Mouse (Mus musculus) layer of hippocampus, postnatal 36 days (tissue): ENCODE measurements around the gene Eef1akmt1. TPM values are rescaled to one million over a fixed set of nuclear protein-coding genes. Genes with fewer than 3 reads are reported as not detected.

Experiments used
- DNase-seq, 2 experiments: peaks; one replicate each; pipeline ENCODE4 v3.0.0; 2022
- total RNA-seq, 2 experiments: library from RNA; stranded (reverse); gene quantifications; 2 replicates each; pipeline ENCODE4 v1.2.3; 2021

Eef1akmt1 gene
- total RNA-seq, 2 experiments from 2014 or later: 36.8 to 37.7 TPM

GRCm38 (mm10) chr14:57523762-57524161 is 47.6 kb downstream of the Eef1akmt1 start:
- DNase-seq: no peak

- DNase-seq: no peak
These were observed 54.4 kb downstream of the Eef1akmt1 start for GRCm38 (mm10) chr14:57517001-57517400.

- DNase-seq: no peak
These were observed 56.2 kb downstream of the Eef1akmt1 start for GRCm38 (mm10) chr14:57515156-57515762.

GRCm38 (mm10) chr14:57509554-57509953 is 61.9 kb downstream of the Eef1akmt1 start:
- peak; percentile 10 to 36 for DNase-seq

GRCm38 (mm10) chr14:57503729-57504128 is 67.7 kb downstream of the Eef1akmt1 start:
- DNase-seq: no peak

Other genes with a start within 250 kb of the Eef1akmt1 start
- gene Cryl1, start 173.1 kb downstream of the Eef1akmt1 start, total RNA-seq: 10 to 100 TPM; 16.5 to 17.8 TPM
- gene Ift88, start 147.6 kb downstream of the Eef1akmt1 start, total RNA-seq: 10 to 100 TPM; 16.3 to 16.5 TPM
- 10 to 100 TPM; 13.4 to 13.6 TPM for gene Il17d, start 46.8 kb downstream of the Eef1akmt1 start, total RNA-seq
- 10 to 100 TPM; 13.4 to 13.9 TPM for gene Xpo4, start 93.8 kb upstream of the Eef1akmt1 start, total RNA-seq
- gene Gm49361, start 174.5 kb upstream of the Eef1akmt1 start, total RNA-seq: 1 to 10 TPM in 1 of 2 experiments, under 1 TPM in 1; 0.43 to 4.5 TPM
- 10 to 100 TPM; 45.5 to 46.1 TPM for gene Lats2, start 186.8 kb upstream of the Eef1akmt1 start, total RNA-seq
- 10 to 100 TPM; 37.9 to 61.0 TPM for gene Sap18, start 226.6 kb upstream of the Eef1akmt1 start, total RNA-seq